Mouse (Mus musculus) heart, postnatal 0 days (tissue): ENCODE results near the gene Hspbap1.

Source experiments
- CTCF ChIP-seq: IDR thresholded peaks from 2 replicates; pipeline ENCODE4 v1.5.1; 2016; ENCODE audit warnings: antibody characterized with exemption, control low read depth, low read depth
- EP300 ChIP-seq: IDR thresholded peaks from 2 replicates; pipeline ENCODE4 v1.6.1; 2016; ENCODE audit warnings: antibody characterized with exemption, low read depth

DNA sequence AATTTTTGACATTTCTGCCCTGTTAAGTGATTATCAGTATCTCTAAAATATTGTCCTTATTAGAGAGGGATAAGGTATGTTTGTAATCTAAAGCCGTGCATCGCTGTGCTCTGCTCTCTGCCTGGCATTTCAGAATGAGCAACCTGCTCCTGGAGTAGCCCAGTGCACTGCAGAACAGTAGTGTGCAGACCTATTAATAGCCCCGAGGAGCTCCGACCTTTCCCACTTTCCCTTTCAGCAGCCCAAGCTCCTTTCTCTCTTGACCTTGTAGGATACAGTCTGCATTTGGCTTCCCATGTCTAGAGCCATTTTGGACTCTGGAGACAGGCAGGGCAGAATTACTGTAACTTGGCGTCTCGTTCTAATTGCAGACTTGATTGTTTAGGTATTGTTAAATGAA lies 18.2 kb downstream of the Hspbap1 start:
- TF ChIP-seq CTCF, result no peak
- TF ChIP-seq EP300, result no peak
